23 mouse cellular contexts compared by ENCODE assay signal in genomic region chr10:21128086-21128611, GRCm38 (mm10). TPM values are rescaled to one million over a fixed set of nuclear protein-coding genes. Genes with fewer than 3 reads are reported as not detected.
DNase-seq lines count a peak whose midpoint lies in the region; ATAC-seq and TF ChIP-seq lines count a peak whose summit lies in the region.
"Had no signal": no experiment of that assay in that cellular context is flagged by ENCODE, and none has a peak within 500 bp of the region (broad histone marks: within the 10 kb centered on the region; RNA-seq: fewer than 3 reads in every experiment).

No protein-coding gene starts in this region.

- no peak overlapping the region for H3K4me2 ChIP-seq in heart, embryonic 16.5 days (ENCODE audit: low read depth, low read length)
- H3K4me2 ChIP-seq in heart, embryonic 11.5 days, result no peak overlapping the region
- H3K4me2 ChIP-seq in kidney, embryonic 16.5 days (replicated peaks; ENCODE audit: low read depth, low read length), result no peak overlapping the region
- H3K4me2 ChIP-seq: embryonic facial prominence, embryonic 13.5 days; forebrain, embryonic 15.5 days; limb, embryonic 15.5 days; midbrain, embryonic 15.5 days; stomach, embryonic 15.5 days had no signal

- no peaks in the 10 kb centered on the region for H3K9me3 ChIP-seq in heart, embryonic 16.5 days (replicated peaks; ENCODE audit: control insufficient read depth, low read length)
- no peaks in the 10 kb centered on the region for H3K9me3 ChIP-seq in heart, embryonic 11.5 days (replicated peaks; ENCODE audit: control insufficient read depth, low read length)
- H3K9me3 ChIP-seq in kidney, embryonic 16.5 days (ENCODE audit: low read length), result no peaks in the 10 kb centered on the region
- no peaks in the 10 kb centered on the region for H3K9me3 ChIP-seq in ES-Bruce4 (replicated peaks; ENCODE audit: control insufficient read depth, insufficient read depth, low read length, poor library complexity, severe bottlenecking)
- H3K9me3 ChIP-seq: embryonic facial prominence, embryonic 13.5 days; forebrain, embryonic 15.5 days; limb, embryonic 15.5 days; midbrain, embryonic 15.5 days; stomach, embryonic 15.5 days had no signal

- no peak overlapping the region for H3K4me3 ChIP-seq in heart, embryonic 16.5 days (ENCODE audit: low read length)
- no peak overlapping the region for H3K4me3 ChIP-seq in heart, embryonic 11.5 days (ENCODE audit: low read depth, low read length)
- no peak overlapping the region for H3K4me3 ChIP-seq in kidney, embryonic 16.5 days (ENCODE audit: low read length)
- H3K4me3 ChIP-seq in ES-Bruce4 (ENCODE audit: low read depth, low read length), result no peak overlapping the region
- H3K4me3 ChIP-seq: embryonic facial prominence, embryonic 13.5 days; forebrain, embryonic 15.5 days; heart, adult 2 months; limb, embryonic 15.5 days; midbrain, embryonic 15.5 days; myocyte; stomach, embryonic 15.5 days had no signal

- no peak for TF ChIP-seq EP300 in ES-Bruce4 (IDR thresholded peaks at IDR 0.05; ENCODE audit: insufficient read depth, low read depth, low read length)

- H3K36me3 ChIP-seq in heart, embryonic 16.5 days (ENCODE audit: control insufficient read depth, insufficient read depth), result no peaks in the 10 kb centered on the region
- no peaks in the 10 kb centered on the region for H3K36me3 ChIP-seq in heart, embryonic 11.5 days (ENCODE audit: control insufficient read depth, insufficient read depth, low read length)
- no peaks in the 10 kb centered on the region for H3K36me3 ChIP-seq in kidney, embryonic 16.5 days (ENCODE audit: insufficient read depth, low read length)
- no peaks in the 10 kb centered on the region for H3K36me3 ChIP-seq in ES-Bruce4 (ENCODE audit: control insufficient read depth, insufficient read depth, low read length, poor library complexity, severe bottlenecking)
- H3K36me3 ChIP-seq: embryonic facial prominence, embryonic 13.5 days; forebrain, embryonic 15.5 days; limb, embryonic 15.5 days; midbrain, embryonic 15.5 days; stomach, embryonic 15.5 days had no signal

- no peaks in the 10 kb centered on the region for H3K4me1 ChIP-seq in heart, embryonic 16.5 days (ENCODE audit: control insufficient read depth, insufficient read depth, low read length)
- H3K4me1 ChIP-seq in heart, embryonic 11.5 days (ENCODE audit: control insufficient read depth, insufficient read depth, low read length), result no peaks in the 10 kb centered on the region
- H3K4me1 ChIP-seq in kidney, embryonic 16.5 days (ENCODE audit: insufficient read depth, low read length), result no peaks in the 10 kb centered on the region
- H3K4me1 ChIP-seq in ES-Bruce4 (ENCODE audit: control insufficient read depth, insufficient read depth, low read length), result peaks cover 5% of the 10 kb centered on the region
- H3K4me1 ChIP-seq: embryonic facial prominence, embryonic 13.5 days; forebrain, embryonic 15.5 days; limb, embryonic 15.5 days; midbrain, embryonic 15.5 days; stomach, embryonic 15.5 days had no signal

- DNase-seq in kidney, adult 8-10 months, result no peak
- DNase-seq in brain, adult 2 months (ENCODE audit: low read depth, low spot score), result peak; percentile 5
- DNase-seq in thymus, postnatal 10 days (ENCODE audit: low spot score in 2 of 2), result no peak
- DNase-seq in urinary bladder, postnatal 36 days (ENCODE audit: low spot score in 2 of 2), result no peak
- DNase-seq: adrenal gland, adult 8-10 months; cerebellum, adult 9-10 months; gastrocnemius, postnatal 14 days; heart, adult 2 months; heart, postnatal 4 days; kidney, postnatal 10 days; liver, postnatal 0 days; right cerebral cortex, postnatal 14 days; thymus, adult 2 months had no signal

- peak; percentile 73; the same call in 1 of the 2 replicates for ATAC-seq in heart, embryonic 16.5 days (replicated peaks; ENCODE audit: extremely low read depth, insufficient read depth, low FRiP score)
- ATAC-seq in heart, embryonic 11.5 days (replicated peaks; ENCODE audit: insufficient number of reproducible peaks, low FRiP score, low TSS enrichment), result no peak
- peak; percentile 67; the same call in 1 of the 2 replicates for ATAC-seq in kidney, embryonic 16.5 days (ENCODE audit: low FRiP score, low TSS enrichment)
- ATAC-seq: forebrain, embryonic 15.5 days; liver, postnatal 0 days; midbrain, embryonic 15.5 days had no signal

- no peak for TF ChIP-seq POLR2A in ES-Bruce4 (IDR thresholded peaks at IDR 0.05; ENCODE audit: insufficient read depth, low read length)

- WGBS in heart, embryonic 16.5 days, result 52% methylated on average over 5 of the region's 5 CpGs
- 63% methylated on average over 5 of the region's 5 CpGs for WGBS in heart, embryonic 11.5 days (ENCODE audit: insufficient replicate concordance)
- 75% methylated on average over 5 of the region's 5 CpGs for WGBS in kidney, embryonic 16.5 days

- H3K9ac ChIP-seq in heart, embryonic 16.5 days (ENCODE audit: low read length), result no peak overlapping the region
- no peak overlapping the region for H3K9ac ChIP-seq in heart, embryonic 11.5 days (ENCODE audit: low read depth, low read length)
- H3K9ac ChIP-seq in kidney, embryonic 16.5 days (replicated peaks; ENCODE audit: low read length), result no peak overlapping the region
- no peak overlapping the region for H3K9ac ChIP-seq in ES-Bruce4 (ENCODE audit: low read depth, poor library complexity, severe bottlenecking)
- H3K9ac ChIP-seq: embryonic facial prominence, embryonic 13.5 days; forebrain, embryonic 15.5 days; limb, embryonic 15.5 days; liver, postnatal 0 days; midbrain, embryonic 15.5 days; stomach, embryonic 15.5 days had no signal

- TF ChIP-seq CTCF in ES-Bruce4 (IDR thresholded peaks at IDR 0.05; ENCODE audit: low read depth, low read length), result no peak

- no peaks in the 10 kb centered on the region for H3K27me3 ChIP-seq in heart, embryonic 16.5 days (ENCODE audit: control insufficient read depth, insufficient read depth, low read length)
- no peaks in the 10 kb centered on the region for H3K27me3 ChIP-seq in heart, embryonic 11.5 days (ENCODE audit: control insufficient read depth, insufficient read depth, low read length)
- no peaks in the 10 kb centered on the region for H3K27me3 ChIP-seq in kidney, embryonic 16.5 days (ENCODE audit: insufficient read depth, low read length)
- H3K27me3 ChIP-seq in ES-Bruce4 (ENCODE audit: control insufficient read depth, insufficient read depth, low read length, poor library complexity, severe bottlenecking), result no peaks in the 10 kb centered on the region
- H3K27me3 ChIP-seq: embryonic facial prominence, embryonic 13.5 days; forebrain, embryonic 15.5 days; limb, embryonic 15.5 days; midbrain, embryonic 15.5 days; stomach, embryonic 15.5 days had no signal

- H3K27ac ChIP-seq in heart, embryonic 16.5 days (ENCODE audit: low read length), result no peak overlapping the region
- no peak overlapping the region for H3K27ac ChIP-seq in heart, embryonic 11.5 days (ENCODE audit: low read depth, low read length)
- H3K27ac ChIP-seq in kidney, embryonic 16.5 days (ENCODE audit: low read length), result no peak overlapping the region
- 0 out of 2 replicates have a peak overlapping the region, but pooled peaks have one; percentile 0 for H3K27ac ChIP-seq in ES-Bruce4 (ENCODE audit: insufficient read depth, low read length)
- H3K27ac ChIP-seq: embryonic facial prominence, embryonic 13.5 days; forebrain, embryonic 15.5 days; heart, adult 2 months; limb, embryonic 15.5 days; midbrain, embryonic 15.5 days; stomach, embryonic 15.5 days had no signal

RNA-seq across cellular contexts. Expression of gene Myb, which starts 32.6 kb away (rescaled TPM):
- 6.3 and 15.9 TPM in 2 replicates for polyA plus RNA-seq in heart, embryonic 16.5 days (2015; fragmentation: Nextera tagmentation; extraction: Ambion mirVana)
- polyA plus RNA-seq in heart, embryonic 11.5 days (2014; fragmentation: Nextera tagmentation; extraction: Ambion mirVana), result 1.1 and 1.9 TPM in 2 replicates
- 4.0 and 5.7 TPM in 2 replicates for polyA plus RNA-seq in kidney, embryonic 16.5 days (2015; fragmentation: Nextera tagmentation; extraction: Ambion mirVana)
- 11.3 and 12.7 TPM in 2 replicates for polyA plus RNA-seq in ES-Bruce4 (2011; ENCODE audit: insufficient read depth, insufficient read length, low read depth, missing spikeins)
